Mouse (Mus musculus): ENCODE data around the gene Heatr3. TPM values are rescaled to one million over a fixed set of nuclear protein-coding genes. Genes with fewer than 3 reads are reported as not detected.

Gene Heatr3
- 20.6 and 28.1 TPM in 2 replicates for polyA plus RNA-seq (2012; rRNA removed; ENCODE audit: low replicate concordance)

GRCm38 (mm10) chr8:88137748-88138484, at the start of gene Heatr3:
Gene Heatr3, plus strand, starts transcription at chr8:88137855.

GRCm38 (mm10) chr8:88118456-88119036, 19.1 kb upstream of the Heatr3 start, which contains the start of gene Cnep1r1:
Gene Cnep1r1, plus strand, starts transcription at chr8:88118769.

GRCm38 (mm10) chr8:88198945-88199571, 61.4 kb downstream of the Heatr3 start, which contains the start of gene Tent4b:
Gene Tent4b, plus strand, starts transcription at chr8:88199213.

Other genes starting within 250 kb of the Heatr3 start
- 33.2 and 66.4 TPM in 2 replicates for gene Zfp423, start 178.3 kb upstream of the Heatr3 start, polyA plus RNA-seq (2012; rRNA removed; ENCODE audit: low replicate concordance)
- gene Cnep1r1, start 19.1 kb upstream of the Heatr3 start, polyA plus RNA-seq (2012; rRNA removed; ENCODE audit: low replicate concordance), result 21.3 and 26.9 TPM in 2 replicates
- 12.9 and 19.2 TPM in 2 replicates for gene Tent4b, start 61.4 kb downstream of the Heatr3 start, polyA plus RNA-seq (2012; rRNA removed; ENCODE audit: low replicate concordance)
- gene Adcy7, start 134.5 kb downstream of the Heatr3 start, polyA plus RNA-seq (2012; rRNA removed; ENCODE audit: low replicate concordance), result 12.6 and 38.5 TPM in 2 replicates
- 28.4 and 32.5 TPM in 2 replicates for gene Brd7, start 224.3 kb downstream of the Heatr3 start, polyA plus RNA-seq (2012; rRNA removed; ENCODE audit: low replicate concordance)